Mouse (Mus musculus) MEL (cell line): ENCODE results near the gene Camk1d.

Source experiments
- CHD2 ChIP-seq: IDR thresholded peaks from 2 replicates; pipeline ENCODE4 v1.6.1; 2011; ENCODE audit warnings: low read length, improper control_type of control experiment
- CTCF ChIP-seq, 3 experiments: IDR thresholded peaks in 2 of 3; conservative IDR thresholded peaks in 1 of 3; 2 replicates each; pipeline ENCODE4 v1.5.1; 2011 to 2012; ENCODE audit warnings: low read length in 3 of 3, low read depth in 2 of 3, mild to moderate bottlenecking in 2 of 3, improper control_type of control experiment in 1 of 3, inconsistent platforms in 1 of 3, mixed read lengths in 1 of 3, moderate library complexity in 1 of 3; ENCODE audit not compliant: control insufficient read depth in 1 of 3, insufficient read depth in 1 of 3, poor library complexity in 1 of 3, severe bottlenecking in 1 of 3
- ELF1 ChIP-seq: IDR thresholded peaks from 2 replicates; pipeline ENCODE4 v1.6.1; 2014; ENCODE audit warnings: low read depth, mild to moderate bottlenecking, inconsistent platforms, low read length, improper control_type of control experiment, moderate library complexity
- EP300 ChIP-seq, 2 experiments: IDR thresholded peaks; 2 replicates each; pipeline ENCODE4 v1.6.1; 2011; ENCODE audit warnings: improper control_type of control experiment in 2 of 2, low read length in 2 of 2, low read depth in 1 of 2, mild to moderate bottlenecking in 1 of 2
- GATA1 ChIP-seq: IDR thresholded peaks from 2 replicates; pipeline ENCODE4 v1.6.1; 2011; ENCODE audit warnings: low read depth, low read length, improper control_type of control experiment
- HCFC1 ChIP-seq: IDR thresholded peaks from 2 replicates; pipeline ENCODE4 v1.6.1; 2012; ENCODE audit warnings: low read depth, mild to moderate bottlenecking, inconsistent platforms, low read length, improper control_type of control experiment, moderate library complexity
- JUND ChIP-seq: IDR thresholded peaks from 2 replicates; pipeline ENCODE4 v1.6.1; 2011; ENCODE audit warnings: low read depth, mild to moderate bottlenecking, improper control_type of control experiment, low read length
- KAT2A ChIP-seq: conservative IDR thresholded peaks from 2 replicates; pipeline ENCODE4 v1.6.1; 2012; ENCODE audit warnings: low read depth, low read length, improper control_type of control experiment, inconsistent platforms
- MAFK ChIP-seq: IDR thresholded peaks from 2 replicates; pipeline ENCODE4 v1.6.1; 2011; ENCODE audit warnings: low read depth, mild to moderate bottlenecking, low read length, improper control_type of control experiment, borderline replicate concordance
- NRF1 ChIP-seq: IDR thresholded peaks from 2 replicates; pipeline ENCODE4 v1.6.1; 2014; ENCODE audit warnings: low read depth, mild to moderate bottlenecking, inconsistent platforms, low read length, improper control_type of control experiment, moderate library complexity; ENCODE audit not compliant: poor library complexity, insufficient read depth, severe bottlenecking
- POLR2A ChIP-seq, 2 experiments: IDR thresholded peaks; 2 replicates each; pipeline ENCODE4 v1.6.1; 2011 to 2012; ENCODE audit warnings: low read length in 2 of 2, mild to moderate bottlenecking in 2 of 2, control low read depth in 1 of 2, improper control_type of control experiment in 1 of 2, low read depth in 1 of 2, moderate library complexity in 1 of 2; ENCODE audit not compliant: control insufficient read depth in 1 of 2, insufficient read depth in 1 of 2, poor library complexity in 1 of 2
- TCF12 ChIP-seq: IDR thresholded peaks from 2 replicates; pipeline ENCODE4 v1.6.1; 2014; ENCODE audit warnings: low read depth, mild to moderate bottlenecking, inconsistent platforms, low read length, improper control_type of control experiment, moderate library complexity

DNA sequence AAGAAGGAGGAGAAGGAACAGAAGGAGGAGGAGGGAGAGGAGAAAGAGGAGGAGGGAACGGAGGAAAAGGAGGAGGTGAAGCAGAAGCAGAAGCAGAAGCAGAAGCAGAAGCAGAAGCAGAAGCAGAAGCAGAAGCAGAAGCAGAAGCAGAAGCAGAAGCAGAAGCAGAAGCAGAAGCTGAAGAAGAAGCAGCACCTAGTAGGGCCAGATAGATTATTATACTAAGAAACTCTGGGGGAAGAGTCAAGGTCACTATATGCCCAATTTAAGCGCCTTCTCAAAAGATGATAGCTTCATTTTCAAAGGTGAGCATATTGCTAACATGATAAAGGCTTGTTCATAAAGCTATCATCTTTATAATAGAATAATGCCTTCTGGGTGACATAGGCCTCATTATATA, 11.9 kb downstream of the Camk1d start:
- TF ChIP-seq HCFC1 (no peak), JUND (no peak), ELF1 (no peak), POLR2A (IDR thresholded peaks at IDR 0.05; ENCODE audit: control insufficient read depth in 1 of 2, insufficient read depth in 1 of 2, low read depth in 1 of 2, low read length in 2 of 2, poor library complexity in 1 of 2) (no peak), CTCF (IDR thresholded peaks at IDR 0.05 in 2 of 3, conservative IDR thresholded peaks at IDR 0.05 in 1 of 3; ENCODE audit: control insufficient read depth in 1 of 3, insufficient read depth in 1 of 3, low read depth in 2 of 3, low read length in 3 of 3, poor library complexity in 1 of 3, severe bottlenecking in 1 of 3) (no peak), NRF1 (no peak), TCF12 (no peak), CHD2 (no peak), MAFK (no peak), KAT2A (no peak), GATA1 (no peak), EP300 (IDR thresholded peaks at IDR 0.05; ENCODE audit: low read depth in 1 of 2, low read length in 2 of 2) (no peak)
